Mouse (Mus musculus) adrenal gland, adult 18-20 months (tissue): ENCODE results near the gene Ell. TPM values are rescaled to one million over a fixed set of nuclear protein-coding genes. Genes with fewer than 3 reads are reported as not detected.

Experiments used
- DNase-seq, 2 experiments: peaks; one replicate each; pipeline ENCODE4 v3.0.0; 2021 to 2022; ENCODE audit warnings: low spot score in 2 of 2
- total RNA-seq, 2 experiments: library from RNA; stranded (reverse); gene quantifications; 1 replicate in 1 of 2; 2 replicates in 1 of 2; pipeline ENCODE4 v1.2.3; 2021

Gene Ell
- total RNA-seq, 2 experiments from 2014 or later, result 23.1 to 26.6 TPM

- DNase-seq, result no peak
Observed at GRCm38 (mm10) chr8:70596216-70596615, 57.0 kb downstream of the Ell start.

GRCm38 (mm10) chr8:70596775-70597416 is 57.6 kb downstream of the Ell start:
- DNase-seq, result no peak

- DNase-seq, result no peak
Observed at GRCm38 (mm10) chr8:70597417-70598272, 58.4 kb downstream of the Ell start.

- peak; percentile 79 to 80 for DNase-seq
Observed at GRCm38 (mm10) chr8:70598283-70598682, 59.0 kb downstream of the Ell start.

GRCm38 (mm10) chr8:70598722-70599121 is 59.5 kb downstream of the Ell start:
- DNase-seq, result no peak

- DNase-seq, result no peak
Observed at GRCm38 (mm10) chr8:70599507-70600290, 60.4 kb downstream of the Ell start.

GRCm38 (mm10) chr8:70600473-70601270 is 61.4 kb downstream of the Ell start:
- no peak for DNase-seq

- DNase-seq, result peak; percentile 81 to 82
Observed at GRCm38 (mm10) chr8:70601271-70601649, 62.0 kb downstream of the Ell start.

GRCm38 (mm10) chr8:70602139-70602811 is 63.0 kb downstream of the Ell start:
- no peak for DNase-seq

- no peak for DNase-seq
Observed at GRCm38 (mm10) chr8:70604558-70604957, 65.3 kb downstream of the Ell start.

- no peak for DNase-seq
Observed at GRCm38 (mm10) chr8:70605871-70606779, 66.9 kb downstream of the Ell start.

GRCm38 (mm10) chr8:70606780-70607602 is 67.7 kb downstream of the Ell start:
- DNase-seq, result no peak

- DNase-seq, result no peak
Observed at GRCm38 (mm10) chr8:70607603-70607897, 68.3 kb downstream of the Ell start.

GRCm38 (mm10) chr8:70607898-70608748 is 68.9 kb downstream of the Ell start:
- DNase-seq, result no peak

- DNase-seq, result no peak
Observed at GRCm38 (mm10) chr8:70608749-70609367, 69.6 kb downstream of the Ell start, which contains the start of gene Ssbp4. TSS of gene Ssbp4 (minus strand) at chr8:70608872.

- DNase-seq, result peak; percentile 77 to 81
Observed at GRCm38 (mm10) chr8:70609368-70609848, 70.2 kb downstream of the Ell start.
